Mouse (Mus musculus) ES-E14 (cell line): ENCODE results near the gene Ntrk2. TPM values are rescaled to one million over a fixed set of nuclear protein-coding genes. Genes with fewer than 3 reads are reported as not detected.

Experiments
- DNase-seq: peaks from one replicate; pipeline ENCODE4 v3.0.0-alpha.2; 2013; ENCODE audit warnings: low read depth, low spot score
- H3K27ac ChIP-seq: 2 replicates; pipeline ENCODE4 v1.5.1; 2012; ENCODE audit warnings: low read depth, mild to moderate bottlenecking, low read length, moderate library complexity, mixed read lengths; ENCODE audit not compliant: poor library complexity, insufficient read depth, severe bottlenecking
- H3K36me3 ChIP-seq: 2 replicates; pipeline ENCODE4 v1.6.1; 2012; ENCODE audit warnings: mild to moderate bottlenecking, low read length, moderate library complexity, mixed read lengths; ENCODE audit not compliant: control insufficient read depth, poor library complexity, insufficient read depth, severe bottlenecking
- H3K4me1 ChIP-seq, 2 experiments: fragments of 150-350 bp in 1 of 2; sonication (generic) in 1 of 2; 2 replicates each; pipeline ENCODE4 v1.6.1; 2012; ENCODE audit warnings: low read length in 2 of 2, mild to moderate bottlenecking in 1 of 2, mixed read lengths in 1 of 2; ENCODE audit not compliant: control insufficient read depth in 2 of 2, insufficient read depth in 2 of 2, poor library complexity in 1 of 2
- H3K4me3 ChIP-seq, 2 experiments: fragments of 150-350 bp in 1 of 2; sonication (generic) in 1 of 2; 2 replicates each; pipeline ENCODE4 v1.5.1; 2012; ENCODE audit warnings: low read length in 2 of 2, low read depth in 1 of 2, mild to moderate bottlenecking in 1 of 2, mixed read lengths in 1 of 2; ENCODE audit not compliant: insufficient read depth in 1 of 2, poor library complexity in 1 of 2, severe bottlenecking in 1 of 2
- H3K9ac ChIP-seq: 2 replicates; pipeline ENCODE4 v1.6.1; 2012; ENCODE audit warnings: low read depth, mild to moderate bottlenecking, low read length, mixed read lengths; ENCODE audit not compliant: poor library complexity, insufficient read depth, severe bottlenecking
- H3K9me3 ChIP-seq: fragments of 150-350 bp; sonication (generic); 2 replicates; pipeline ENCODE4 v1.6.1; 2012; ENCODE audit warnings: low read depth, mild to moderate bottlenecking, low read length; ENCODE audit not compliant: control insufficient read depth, insufficient read depth
- CHD2 ChIP-seq: IDR thresholded peaks from 2 replicates; pipeline ENCODE4 v1.6.1; 2014; ENCODE audit warnings: mild to moderate bottlenecking, low read depth, low read length, inconsistent platforms
- HCFC1 ChIP-seq: IDR thresholded peaks from 2 replicates; pipeline ENCODE4 v1.6.1; 2012; ENCODE audit warnings: low read length, inconsistent platforms, borderline replicate concordance; ENCODE audit not compliant: insufficient read depth
- MAFK ChIP-seq: IDR thresholded peaks from 2 replicates; pipeline ENCODE4 v1.6.1; 2014; ENCODE audit warnings: mild to moderate bottlenecking, low read depth, low read length, inconsistent platforms; ENCODE audit not compliant: insufficient read depth
- ZC3H11A ChIP-seq: IDR thresholded peaks from 2 replicates; pipeline ENCODE4 v1.6.1; 2012; ENCODE audit warnings: low read depth, mild to moderate bottlenecking, inconsistent platforms, low read length, borderline replicate concordance
- ZNF384 ChIP-seq: IDR thresholded peaks from 2 replicates; pipeline ENCODE4 v1.6.1; 2012; ENCODE audit warnings: low read depth, low read length, inconsistent platforms
- in situ Hi-C, 2 experiments: fragments of 600-800 bp; cut with MboI; formaldehyde crosslinking; loops; one replicate each; pipeline ENCODE4 v1.15.1; 2025; ENCODE audit warnings: low sequenced_read_pairs in 2 of 2, inconsistent platforms in 1 of 2; ENCODE audit not compliant: unreplicated experiment in 2 of 2
- total RNA-seq: library from RNA; depleted of rRNA; stranded (reverse); fragments of 300-350 nt; gene quantifications from 2 replicates; pipeline ENCODE4 v1.2.3, GENCODE M21; 2012

The Ntrk2 gene
- total RNA-seq, 1 experiment: 5.0 TPM

DNA sequence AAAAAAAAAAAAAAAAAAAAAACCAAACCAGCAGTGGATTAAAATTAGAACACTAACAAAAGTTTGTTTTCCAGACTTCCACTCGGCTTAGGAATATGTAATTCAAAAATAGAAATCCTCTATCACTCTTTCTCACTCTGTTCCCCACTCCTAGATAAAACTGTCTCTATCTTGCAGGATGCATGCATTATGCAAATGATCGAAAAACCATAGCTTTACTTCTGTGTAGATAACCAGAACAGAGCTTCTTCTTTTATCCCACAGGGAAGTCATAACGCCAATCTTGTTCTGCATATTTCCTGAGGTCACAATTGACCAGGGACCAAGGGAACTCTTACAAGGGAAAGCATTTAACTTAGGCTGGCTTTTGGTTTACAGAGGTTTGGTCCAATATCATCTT is 76.1 kb downstream of the Ntrk2 start:
- Histone ChIP-seq H3K9ac (no peak overlapping the region), H3K27ac (no peak overlapping the region), H3K9me3 (no peaks in the 10 kb centered on the region), H3K4me3 (no peak overlapping the region), H3K4me1 (no peaks in the 10 kb centered on the region; a peak in 1 of 4 replicates), H3K36me3 (no peaks in the 10 kb centered on the region)
- TF ChIP-seq ZNF384 (no peak), CHD2 (no peak), ZC3H11A (no peak), HCFC1 (no peak), MAFK (no peak)
- in situ Hi-C loops: no loop called here
- DNase-seq: no peak

DNA sequence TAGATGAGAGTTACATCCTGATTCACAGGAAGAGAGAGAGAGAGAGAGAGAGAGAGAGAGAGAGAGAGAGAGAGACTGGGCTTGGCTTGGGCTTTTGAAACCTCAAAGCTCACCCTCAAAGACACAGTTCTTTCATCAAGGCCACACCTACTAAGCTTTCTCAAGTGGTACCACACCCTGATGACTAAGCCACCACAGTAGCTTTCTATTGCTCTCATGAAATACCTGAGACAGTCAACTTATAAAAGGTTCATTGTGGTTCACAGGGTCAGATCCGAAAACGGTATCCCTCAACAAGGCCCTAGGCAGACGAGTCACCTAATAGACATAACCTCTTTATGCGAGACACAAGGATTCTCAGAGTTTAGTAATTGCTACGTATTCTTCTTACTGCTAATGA is 76.5 kb downstream of the Ntrk2 start:
- Histone ChIP-seq H3K4me3 (no peak overlapping the region), H3K9ac (no peak overlapping the region), H3K9me3 (no peaks in the 10 kb centered on the region), H3K36me3 (no peaks in the 10 kb centered on the region), H3K4me1 (no peaks in the 10 kb centered on the region; a peak in 1 of 4 replicates), H3K27ac (no peak overlapping the region)
- in situ Hi-C loops: no loop called here
- no peak for TF ChIP-seq MAFK
- no peak for TF ChIP-seq CHD2
- no peak for TF ChIP-seq ZNF384
- TF ChIP-seq HCFC1: no peak
- TF ChIP-seq ZC3H11A: no peak
- no peak for DNase-seq

DNA sequence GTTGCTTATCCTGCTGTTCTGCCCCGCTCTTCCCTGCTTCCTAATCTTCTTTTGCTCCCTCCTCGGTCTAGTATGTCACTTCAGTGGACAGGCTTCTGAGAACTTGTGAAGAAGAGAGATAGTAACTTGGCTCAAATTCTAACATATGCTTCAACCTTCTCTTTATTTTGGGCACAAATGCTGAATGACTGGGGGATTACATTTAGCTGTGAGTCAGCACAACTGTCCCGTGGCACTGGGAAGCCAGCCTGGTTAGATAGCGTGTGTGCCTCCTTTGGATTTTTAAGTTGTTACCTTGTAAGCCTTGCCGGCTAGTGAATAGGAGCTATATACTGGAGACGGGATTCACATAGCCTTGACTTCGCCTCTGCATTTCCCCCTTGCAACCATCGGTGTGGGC is 79.7 kb downstream of the Ntrk2 start:
- H3K36me3 ChIP-seq: no peaks in the 10 kb centered on the region
- H3K27ac ChIP-seq: no peak overlapping the region
- no peak for TF ChIP-seq HCFC1
- TF ChIP-seq ZC3H11A: no peak
- TF ChIP-seq ZNF384: no peak
- TF ChIP-seq MAFK: no peak
- TF ChIP-seq CHD2: no peak
- no peaks in the 10 kb centered on the region for H3K4me1 ChIP-seq
- H3K9me3 ChIP-seq: no peaks in the 10 kb centered on the region
- H3K4me3 ChIP-seq: no peak overlapping the region
- no peak overlapping the region for H3K9ac ChIP-seq
- no peak for DNase-seq
- in situ Hi-C loops: no loop called here

DNA sequence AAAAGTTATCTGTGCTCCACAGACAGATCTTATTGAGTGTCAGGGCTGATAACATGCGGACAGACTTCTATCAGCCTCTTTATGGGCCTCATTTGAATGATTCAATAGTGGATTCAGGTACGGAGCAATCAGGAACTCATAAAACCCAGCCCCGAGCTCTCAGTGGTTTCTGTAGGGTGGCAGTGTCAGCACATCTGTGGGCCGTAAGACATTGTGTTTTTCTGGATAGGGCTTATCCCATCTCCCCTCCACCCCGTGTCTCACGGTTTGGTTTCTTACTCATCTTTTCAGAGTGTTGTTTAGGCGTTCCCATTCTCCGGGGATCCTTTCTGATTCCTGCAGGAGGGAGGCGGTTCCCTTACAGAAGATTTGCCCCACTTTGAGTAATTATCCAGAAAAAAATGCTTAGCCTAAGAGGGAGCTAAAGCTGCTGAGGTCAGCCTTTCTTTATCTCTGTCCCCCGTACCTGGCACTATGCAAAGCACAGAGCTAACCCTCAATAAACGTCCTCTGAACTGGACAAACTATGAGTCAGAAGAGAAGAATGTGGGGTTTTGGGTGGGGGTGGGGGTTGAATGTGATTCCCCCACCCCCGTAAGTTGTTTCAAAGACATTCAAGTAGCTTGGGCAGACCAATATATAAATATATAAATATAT is 90.0 kb downstream of the Ntrk2 start:
- DNase-seq: no peak
- H3K9me3 ChIP-seq: no peaks in the 10 kb centered on the region
- H3K27ac ChIP-seq: no peak overlapping the region
- TF ChIP-seq CHD2: no peak
- in situ Hi-C loops: no loop called here
- H3K36me3 ChIP-seq: no peaks in the 10 kb centered on the region
- H3K4me3 ChIP-seq: no peak overlapping the region
- no peaks in the 10 kb centered on the region; a peak in 1 of 4 replicates for H3K4me1 ChIP-seq
- H3K9ac ChIP-seq: no peak overlapping the region

DNA sequence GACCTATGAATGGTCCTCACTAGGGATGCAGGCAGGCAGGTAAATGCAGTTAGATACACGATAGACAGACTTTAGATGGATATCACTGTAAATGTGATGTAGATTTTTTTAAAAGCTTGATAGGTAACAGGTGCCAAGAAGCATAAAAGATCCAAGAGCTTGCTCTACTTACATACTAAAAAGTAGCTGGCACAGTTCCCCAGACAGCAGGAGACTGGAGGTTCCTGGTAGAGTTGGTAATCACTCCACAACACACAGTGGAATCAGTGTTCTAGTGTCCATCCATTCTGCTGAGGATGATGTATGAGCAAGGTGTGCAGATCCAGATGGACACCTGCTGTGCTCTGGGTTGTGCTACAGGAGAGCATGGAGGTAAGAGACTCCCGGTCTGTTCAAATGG is 93.0 kb downstream of the Ntrk2 start:
- Histone ChIP-seq H3K27ac (no peak overlapping the region), H3K4me1 (peaks cover 0 to 4% of the 10 kb centered on the region in 2 experiments; a peak in 3 of 4 replicates), H3K9me3 (no peaks in the 10 kb centered on the region), H3K4me3 (no peak overlapping the region), H3K9ac (no peak overlapping the region), H3K36me3 (no peaks in the 10 kb centered on the region)
- in situ Hi-C loops: no loop called here
- DNase-seq: no peak
- TF ChIP-seq MAFK (no peak), ZC3H11A (no peak), ZNF384 (no peak), HCFC1 (no peak), CHD2 (no peak)
